Mouse (Mus musculus) olfactory bulb, adult 2 months (tissue): ENCODE data around the gene Ftsj3. TPM values are rescaled to one million over a fixed set of nuclear protein-coding genes. Genes with fewer than 3 reads are reported as not detected.

Experiments used
- H3K27ac ChIP-seq: fragments of 200-500 bp; 2 replicates; pipeline ENCODE4 v1.5.1; 2012; ENCODE audit warnings: low read depth, low read length; ENCODE audit not compliant: insufficient read depth
- H3K4me1 ChIP-seq: fragments of 200-500 bp; 2 replicates; pipeline ENCODE4 v1.6.1; 2012; ENCODE audit warnings: low read length; ENCODE audit not compliant: control insufficient read depth, insufficient read depth
- H3K4me3 ChIP-seq: fragments of 200-500 bp; 2 replicates; pipeline ENCODE4 v1.5.1; 2012; ENCODE audit warnings: mild to moderate bottlenecking, low read depth, low read length, moderate library complexity; ENCODE audit not compliant: insufficient read depth
- CTCF ChIP-seq: fragments of 200-500 bp; IDR thresholded peaks from 2 replicates; pipeline ENCODE4 v1.5.1; 2012; ENCODE audit warnings: low read depth, mild to moderate bottlenecking, low read length, moderate library complexity; ENCODE audit not compliant: insufficient read depth
- POLR2A ChIP-seq: fragments of 200-500 bp; IDR thresholded peaks from 2 replicates; pipeline ENCODE4 v1.6.1; 2012; ENCODE audit warnings: mild to moderate bottlenecking, low read depth, low read length, moderate library complexity; ENCODE audit not compliant: insufficient read depth
- WGBS: fragments of 180-500 bp; shearing (Covaris S2); methylation state at CpG from one replicate; pipeline ENCODE4 v1.1.7; 2018; 5-methylcytosine and 5-hydroxymethylcytosine counted together
- polyA plus RNA-seq: library from polyadenylated mRNA; stranded (reverse); fragments of >200 nt; gene quantifications from 2 replicates; pipeline ENCODE4 v1.2.4, GENCODE M21; 2012; ENCODE audit warnings: low replicate concordance; ENCODE audit not compliant: missing spikeins, insufficient read depth, insufficient read length

Gene Ftsj3
- polyA plus RNA-seq, 1 experiment, result not detected

DNA sequence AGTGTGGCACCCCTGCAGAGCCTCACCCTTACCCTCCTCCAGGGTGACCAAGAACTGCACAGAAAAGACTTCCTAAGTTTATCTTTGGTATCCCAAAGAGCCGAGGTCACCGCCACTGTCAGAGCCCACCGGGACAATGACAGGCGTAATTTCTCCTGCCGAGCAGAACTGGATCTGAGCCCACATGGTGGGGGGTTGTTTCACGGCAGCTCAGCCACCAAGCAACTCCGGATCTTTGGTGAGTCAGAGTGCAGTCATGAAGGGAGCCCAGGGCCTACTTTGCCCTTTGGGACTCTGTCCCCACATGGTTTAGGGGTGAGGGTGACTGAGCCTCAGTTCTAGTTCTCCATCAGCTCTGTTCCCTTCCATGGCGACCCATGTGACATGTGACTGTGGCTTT lies 28.2 kb upstream of the Ftsj3 start:
- 42% methylated on average over 8 of the region's 8 CpGs for WGBS
- TF ChIP-seq POLR2A (no peak), CTCF (no peak)
- Histone ChIP-seq H3K27ac (no peak overlapping the region), H3K4me1 (0 out of 2 replicates have a peak, but pooled peaks cover 4% of the 10 kb centered on the region), H3K4me3 (no peak overlapping the region)

DNA sequence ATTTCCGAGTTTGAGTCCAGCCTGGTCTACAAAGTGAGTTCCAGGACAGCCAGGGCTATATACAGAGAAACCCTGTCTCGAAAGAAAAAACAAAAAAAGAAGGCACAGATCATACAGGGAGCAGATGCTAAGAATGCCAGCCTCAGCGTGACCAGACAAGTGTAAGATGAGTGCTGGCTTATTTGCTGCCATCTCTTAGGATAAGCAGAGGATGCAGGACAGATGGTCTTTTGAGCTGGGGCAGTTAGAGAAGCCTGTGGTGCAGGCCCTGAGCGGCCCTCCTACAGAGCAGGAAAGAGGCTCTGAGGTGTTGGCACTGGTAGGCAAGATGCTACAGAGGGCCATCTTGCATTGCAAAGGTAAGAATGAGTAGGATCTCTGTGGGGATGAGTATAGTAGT lies 27.5 kb upstream of the Ftsj3 start:
- 86% methylated on average over 4 of the region's 4 CpGs for WGBS
- Histone ChIP-seq H3K27ac (no peak overlapping the region), H3K4me3 (no peak overlapping the region), H3K4me1 (0 out of 2 replicates have a peak, but pooled peaks cover 4% of the 10 kb centered on the region)
- TF ChIP-seq POLR2A (no peak), CTCF (no peak)

DNA sequence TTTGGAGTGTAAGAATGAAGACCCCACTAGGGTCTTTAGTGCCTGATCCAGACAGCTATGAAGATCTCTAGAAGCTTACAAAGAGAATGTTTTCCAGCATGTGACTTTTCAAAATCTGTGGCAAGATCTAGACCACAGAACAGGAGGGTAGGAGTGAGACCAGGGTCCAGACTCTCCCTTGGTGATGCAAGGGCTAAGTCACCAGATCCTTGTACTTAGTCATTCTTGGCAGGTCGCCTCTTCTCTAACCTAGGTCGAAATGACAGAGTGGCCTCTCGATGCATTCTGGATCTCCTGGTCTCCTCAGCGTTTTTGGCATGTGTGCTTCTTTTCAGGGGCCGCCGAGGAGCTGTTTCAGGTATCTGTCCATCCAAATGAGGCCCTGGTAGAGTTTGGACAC lies 26.6 kb upstream of the Ftsj3 start:
- Histone ChIP-seq H3K4me1 (0 out of 2 replicates have a peak, but pooled peaks cover 4% of the 10 kb centered on the region), H3K27ac (no peak overlapping the region), H3K4me3 (no peak overlapping the region)
- 88% methylated on average over 6 of the region's 6 CpGs for WGBS
- TF ChIP-seq POLR2A, result no peak
- TF ChIP-seq CTCF, result no peak

DNA sequence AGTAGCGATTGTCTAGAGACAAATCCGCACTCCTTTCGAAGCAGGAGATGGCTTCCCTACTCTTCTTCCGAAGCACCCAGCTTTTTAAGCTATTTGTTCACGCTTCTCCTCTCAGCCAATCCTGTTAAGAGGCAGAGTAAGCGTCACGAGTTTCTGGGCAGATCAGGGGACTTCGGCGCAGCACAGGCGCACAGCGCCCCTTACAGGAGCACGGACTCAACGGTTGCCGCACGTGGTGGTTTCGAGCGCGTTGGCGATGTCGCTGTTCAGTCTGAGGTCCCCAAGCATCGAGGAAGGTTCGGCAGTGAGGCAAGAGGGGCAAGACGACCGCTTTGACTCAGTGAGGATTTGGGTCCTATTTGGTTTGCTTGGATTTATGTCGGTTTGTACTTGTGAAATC lies 20.6 kb upstream of the Ftsj3 start, which contains the start of gene Tcam1:
Gene Tcam1, plus strand, starts transcription at position 219 of the 400 bp plus-strand sequence.
- Histone ChIP-seq H3K4me1 (peaks cover 4% of the 10 kb centered on the region), H3K27ac (no peak within 1 kb of the TSS), H3K4me3 (no peak within 1 kb of the TSS)
- WGBS, result 5% methylated on average over 25 of the region's 25 CpGs
- TF ChIP-seq CTCF (peak; percentile 59), POLR2A (no peak)

DNA sequence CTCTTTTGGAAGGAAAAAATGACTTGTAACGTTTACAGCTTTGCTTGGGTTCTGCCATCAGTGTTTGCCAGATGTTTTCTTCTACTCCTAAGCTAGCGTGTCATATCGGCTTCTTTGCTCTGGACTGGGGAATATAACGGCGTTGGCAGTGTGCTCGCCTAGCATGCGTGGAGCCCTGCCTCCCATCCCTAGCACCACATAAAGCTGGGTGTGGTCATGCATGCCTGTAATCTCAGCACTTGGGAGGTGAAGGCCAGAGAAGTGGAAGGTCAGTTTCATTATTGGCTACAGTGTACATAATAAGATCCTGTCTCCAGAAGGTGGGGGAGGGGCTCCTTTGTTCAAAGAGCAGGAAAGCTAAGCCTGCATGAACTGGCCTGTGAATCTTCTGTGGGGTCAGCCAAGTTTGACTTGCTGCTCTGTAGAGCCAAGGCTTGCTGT lies 19.1 kb upstream of the Ftsj3 start:
- no peak for TF ChIP-seq CTCF
- no peak overlapping the region for H3K27ac ChIP-seq
- no peak overlapping the region for H3K4me3 ChIP-seq
- peaks cover 11% of the 10 kb centered on the region for H3K4me1 ChIP-seq
- WGBS, result 79% methylated on average over 7 of the region's 7 CpGs

DNA sequence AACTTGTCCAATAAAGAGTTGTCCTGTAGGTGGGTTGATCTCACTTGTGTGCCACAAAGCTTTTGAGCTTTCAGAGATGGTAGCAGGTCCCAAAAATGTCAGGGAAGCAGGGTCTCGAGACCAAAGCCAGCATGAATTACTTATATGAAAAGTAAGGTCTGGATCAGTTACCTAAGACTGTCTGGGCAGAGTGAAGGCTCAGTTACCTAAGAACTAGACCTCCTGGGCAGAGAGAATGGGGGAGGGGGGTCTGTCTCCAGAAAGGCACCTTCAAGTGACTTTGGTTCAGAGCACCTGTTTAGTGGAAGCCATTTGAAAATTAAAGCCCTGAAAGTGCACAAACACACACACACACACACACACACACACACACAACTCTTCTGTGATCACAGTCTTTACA lies 18.5 kb upstream of the Ftsj3 start:
- 91% methylated on average over 1 of the region's 1 CpGs for WGBS
- no peak overlapping the region for H3K4me3 ChIP-seq
- no peak overlapping the region for H3K27ac ChIP-seq
- TF ChIP-seq CTCF, result no peak
- no peak for TF ChIP-seq POLR2A
- H3K4me1 ChIP-seq, result peaks cover 12% of the 10 kb centered on the region

DNA sequence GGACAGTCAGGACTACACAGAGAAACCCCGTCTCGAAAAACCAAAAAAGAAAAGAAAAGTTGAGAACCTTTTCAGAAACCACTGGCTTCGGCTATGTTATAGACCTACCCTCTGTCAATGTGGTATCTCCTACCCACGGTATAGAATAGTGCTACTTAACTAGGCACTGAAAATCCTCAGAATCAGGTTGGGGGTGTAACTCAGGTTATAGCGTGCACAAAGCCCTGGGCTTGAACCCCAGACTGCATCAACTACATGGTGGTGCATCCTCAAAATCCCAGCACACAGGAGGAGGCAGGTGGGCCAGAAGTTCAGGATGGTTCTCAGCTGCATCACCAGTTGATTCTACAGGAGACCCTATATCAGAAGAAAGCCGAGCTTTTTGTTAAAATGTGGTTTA lies 17.9 kb upstream of the Ftsj3 start:
- H3K4me3 ChIP-seq, result no peak overlapping the region
- no peak overlapping the region for H3K27ac ChIP-seq
- H3K4me1 ChIP-seq, result peaks cover 17% of the 10 kb centered on the region
- TF ChIP-seq POLR2A (no peak), CTCF (no peak)
- 96% methylated on average over 6 of the region's 6 CpGs for WGBS

DNA sequence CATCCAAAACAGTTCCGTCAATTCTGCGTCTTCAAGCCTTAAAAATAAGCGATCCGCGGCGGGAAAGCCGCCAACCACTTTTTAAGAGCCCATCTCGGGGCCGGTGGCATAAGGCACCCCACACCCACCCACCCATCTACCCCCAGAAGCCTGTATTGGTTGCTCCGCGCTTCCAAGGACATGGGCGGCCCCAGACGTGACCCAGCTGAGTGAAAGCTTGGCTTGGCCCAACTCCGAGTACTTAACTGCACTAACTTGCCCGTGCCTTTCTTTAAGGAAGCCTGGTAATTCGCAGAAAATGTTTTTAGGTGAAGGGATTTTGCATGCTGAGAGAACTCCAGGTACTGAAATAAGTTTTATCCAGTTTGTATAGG lies 17.4 kb upstream of the Ftsj3 start:
- Histone ChIP-seq H3K27ac (peak overlapping the region; percentile 67; the same call in 1 of the 2 replicates), H3K4me3 (peak overlapping the region; percentile 77), H3K4me1 (peaks cover 21% of the 10 kb centered on the region)
- TF ChIP-seq CTCF (no peak), POLR2A (no peak)
- 13% methylated on average over 16 of the region's 16 CpGs for WGBS

DNA sequence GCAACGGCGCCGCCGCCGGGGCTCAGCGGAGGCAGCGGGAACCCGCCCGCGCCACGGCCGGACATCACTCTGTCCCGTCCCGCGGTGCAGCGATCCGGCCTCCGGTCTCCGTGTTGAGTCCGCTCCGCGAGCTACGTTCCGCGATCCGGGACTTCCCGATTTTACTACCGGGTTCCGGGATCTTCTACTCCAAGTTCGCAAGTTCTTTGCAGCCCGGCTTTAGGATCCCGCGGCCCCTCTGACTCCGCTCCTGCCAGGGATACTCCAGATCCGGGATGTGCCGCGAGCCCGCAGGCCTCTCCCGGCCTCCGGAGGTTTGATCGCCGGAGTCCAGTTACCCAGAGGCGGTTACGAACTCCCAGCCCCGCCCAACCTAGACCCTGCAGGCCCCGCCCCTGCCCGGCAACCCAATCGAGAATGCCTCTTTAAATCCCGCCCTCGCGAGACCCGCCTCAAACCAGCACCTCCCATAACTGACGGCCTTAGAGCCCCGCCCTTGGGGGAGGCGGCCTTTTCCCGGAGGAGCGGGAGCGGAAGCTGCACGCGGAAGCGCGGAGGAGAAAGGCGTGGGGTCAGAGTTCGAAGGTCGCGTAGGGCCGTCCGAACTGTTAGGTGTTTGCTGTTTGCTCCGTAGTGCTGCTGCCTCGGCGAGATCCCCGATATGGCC lies 16.9 kb upstream of the Ftsj3 start, which contains the start of gene Smarcd2:
Gene Smarcd2, minus strand, starts transcription at position 329 of the 667 bp plus-strand sequence.
- Histone ChIP-seq H3K27ac (peak within 1 kb of the TSS; percentile 67; the same call in 1 of the 2 replicates), H3K4me3 (peak within 1 kb of the TSS; percentile 77), H3K4me1 (peaks cover 26% of the 10 kb centered on the region)
- WGBS, result under 1% methylated on average over 72 of the region's 72 CpGs
- TF ChIP-seq CTCF (no peak), POLR2A (peak; percentile 42)
